Mouse (Mus musculus) cerebellum, postnatal 14 days (tissue): ENCODE measurements around the gene Lactb.
A peak's percentile ranks its signal among the peaks of the same experiment; 100 is the strongest.

ENCODE experiments used
- DNase-seq, 2 experiments: peaks; one replicate each; pipeline ENCODE4 v3.0.0; 2021; ENCODE audit warnings: mixed read lengths in 2 of 2

Lactb gene

DNA sequence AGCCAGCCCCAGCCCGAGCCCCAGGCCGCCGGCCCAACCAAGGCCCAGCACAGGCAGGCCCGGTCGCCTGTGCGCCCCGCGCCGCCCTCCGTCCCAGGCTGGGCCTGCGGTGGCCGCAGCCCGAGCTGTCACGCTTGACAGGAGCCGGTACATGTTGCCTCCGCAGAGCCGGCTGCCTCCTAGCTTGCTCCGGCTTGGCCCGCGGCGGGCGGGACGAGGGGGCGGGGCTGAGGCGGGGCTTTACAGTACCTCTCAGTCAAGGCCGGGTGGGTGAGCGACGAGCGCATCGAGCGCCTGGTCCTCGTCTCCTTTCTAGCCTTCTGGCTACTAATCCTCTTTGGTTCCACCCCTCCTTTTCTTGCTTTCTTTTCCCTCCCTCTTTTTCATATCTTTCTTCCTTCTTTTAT, at the start of gene Lactb:
Lactb (minus strand) TSS at position 246 of the 407 bp plus-strand sequence.
- DNase-seq = peak; percentile 97

DNA sequence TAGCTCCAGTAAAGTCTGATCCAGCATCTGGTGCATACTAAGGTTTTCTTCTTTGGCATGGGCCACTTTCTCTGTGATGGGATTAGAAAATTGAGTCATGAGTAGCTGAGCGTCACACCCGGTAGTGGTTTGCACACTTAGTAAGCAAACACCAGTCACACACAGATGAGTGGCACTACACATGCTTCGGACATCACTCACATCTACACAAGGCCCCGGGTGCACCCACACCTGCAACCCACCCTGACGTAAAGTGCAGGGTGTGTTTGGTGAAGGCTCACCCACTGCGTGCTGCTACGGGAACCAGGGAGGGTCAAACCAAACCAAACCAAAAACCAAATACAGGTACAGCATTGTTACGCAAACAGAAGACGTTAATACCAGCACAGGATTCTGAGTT, 48.1 kb upstream of the Lactb start:
- DNase-seq = no peak

DNA sequence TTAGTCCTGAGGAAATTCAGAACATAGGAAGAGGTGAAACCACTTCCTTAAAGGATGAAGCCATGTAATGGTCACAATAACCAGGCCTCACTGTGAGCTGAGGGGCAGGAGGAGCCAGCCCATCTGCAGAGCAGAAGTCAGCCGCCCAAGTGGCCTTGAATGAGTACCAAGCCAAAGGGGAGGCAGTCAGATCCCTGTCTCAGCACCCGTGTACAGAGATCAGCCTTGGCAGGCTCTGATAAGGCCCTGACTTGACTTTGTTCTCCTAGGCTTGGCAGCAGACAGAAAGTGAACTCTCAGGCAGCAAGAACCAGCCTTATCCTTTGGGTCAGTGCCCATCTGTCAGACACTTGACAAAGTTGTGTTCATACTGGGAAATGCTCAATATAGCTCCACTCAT, 44.8 kb upstream of the Lactb start:
- no peak for DNase-seq

DNA sequence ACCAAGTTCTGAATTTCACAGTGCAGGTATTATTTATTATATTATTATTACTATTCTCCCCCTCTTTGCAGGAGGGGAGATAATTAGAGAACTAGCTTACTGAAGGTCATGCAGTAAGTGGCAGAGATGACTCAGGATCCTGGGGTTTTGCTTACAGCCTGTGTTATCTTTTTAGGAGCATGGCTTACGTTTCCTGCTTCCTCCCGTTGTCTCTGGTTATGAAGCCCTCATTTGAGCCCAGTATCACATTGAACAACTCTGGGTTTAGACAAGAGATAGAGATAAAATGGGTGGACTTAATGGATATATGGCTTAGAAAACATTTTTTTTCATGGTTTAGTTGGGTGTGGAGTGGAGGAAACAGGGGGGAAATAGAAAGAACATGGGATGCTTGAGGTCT, 38.2 kb upstream of the Lactb start:
- no peak for DNase-seq

DNA sequence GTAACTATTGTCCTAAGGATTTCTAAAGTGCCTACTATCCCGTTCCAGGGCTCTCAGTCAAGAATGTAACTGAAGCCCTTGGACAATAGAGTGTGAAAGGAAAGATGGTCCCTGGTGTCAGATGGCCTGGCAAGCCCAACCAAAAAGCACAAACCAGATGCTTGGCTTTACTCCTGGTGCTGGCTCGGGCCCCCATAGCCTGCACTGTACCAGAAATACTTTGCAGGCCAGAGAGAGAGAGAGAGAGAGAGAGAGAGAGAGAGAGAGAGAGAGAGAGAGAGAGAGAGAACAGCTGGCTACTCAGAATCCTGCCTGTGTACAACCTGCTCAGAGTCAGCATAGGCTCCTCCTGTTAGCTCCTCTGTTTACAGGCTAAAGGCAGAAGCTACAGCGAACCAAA, 37.2 kb upstream of the Lactb start:
- DNase-seq = peak in 1 of 2 experiments; percentile 37

DNA sequence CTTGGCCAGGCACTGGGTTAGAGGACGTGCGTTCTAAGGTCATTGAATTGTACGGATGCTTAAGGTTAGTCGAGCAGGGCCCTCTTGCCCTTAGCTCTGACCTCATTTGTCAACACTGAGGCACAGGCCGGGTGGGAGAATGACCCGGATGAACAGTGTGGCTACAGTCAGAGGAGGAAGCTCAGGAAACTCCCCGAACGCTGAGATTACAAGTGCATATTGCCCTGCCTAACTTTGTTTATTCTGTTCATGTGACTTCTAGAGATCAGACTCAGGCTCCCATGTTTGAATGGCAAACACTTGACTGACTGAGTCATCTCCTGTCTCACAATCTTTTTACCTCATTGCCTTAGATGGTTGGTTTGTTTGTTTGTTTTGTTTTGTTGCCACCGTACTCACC, 36.2 kb upstream of the Lactb start:
- DNase-seq = no peak

DNA sequence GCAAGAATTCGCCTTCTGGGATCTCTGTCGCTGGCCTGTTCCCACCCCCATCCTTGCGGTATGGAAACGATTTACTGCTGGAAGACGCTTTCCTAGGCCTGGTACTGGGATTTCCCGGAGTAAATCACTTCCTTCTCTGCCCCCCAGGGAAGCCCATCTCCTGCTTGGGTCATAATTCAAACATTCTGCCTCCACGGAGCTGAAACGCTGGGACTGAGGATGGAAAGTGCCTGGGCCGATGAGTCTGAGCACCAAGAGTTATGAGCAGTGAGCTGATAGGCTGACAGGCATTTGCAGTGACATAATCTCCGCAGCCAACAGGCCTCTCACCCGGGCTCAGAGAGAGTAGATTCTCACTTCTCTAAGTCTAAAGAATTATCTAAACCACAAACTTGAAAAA, 33.5 kb upstream of the Lactb start:
- DNase-seq = no peak

DNA sequence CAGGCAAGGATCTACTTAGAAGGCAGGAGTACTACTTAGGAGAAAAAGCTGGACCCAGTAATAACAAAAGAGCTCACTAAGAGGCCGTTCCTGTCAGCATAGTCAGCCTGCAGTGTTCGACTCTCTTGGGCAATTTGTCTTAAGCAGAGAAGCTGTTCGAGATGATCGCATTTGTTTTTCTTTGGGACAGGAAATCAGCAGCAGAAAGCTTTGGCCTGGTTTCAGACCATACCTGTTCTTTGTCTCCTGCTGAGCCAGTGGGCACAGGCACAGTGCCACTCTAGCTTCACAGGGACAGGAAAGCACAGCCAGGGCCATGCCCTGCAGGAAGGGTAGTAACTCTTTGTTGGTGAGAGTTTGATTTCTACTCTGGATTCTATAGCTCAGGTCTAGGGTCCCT, 31.1 kb upstream of the Lactb start:
- DNase-seq = peak in 1 of 2 experiments; percentile 27

DNA sequence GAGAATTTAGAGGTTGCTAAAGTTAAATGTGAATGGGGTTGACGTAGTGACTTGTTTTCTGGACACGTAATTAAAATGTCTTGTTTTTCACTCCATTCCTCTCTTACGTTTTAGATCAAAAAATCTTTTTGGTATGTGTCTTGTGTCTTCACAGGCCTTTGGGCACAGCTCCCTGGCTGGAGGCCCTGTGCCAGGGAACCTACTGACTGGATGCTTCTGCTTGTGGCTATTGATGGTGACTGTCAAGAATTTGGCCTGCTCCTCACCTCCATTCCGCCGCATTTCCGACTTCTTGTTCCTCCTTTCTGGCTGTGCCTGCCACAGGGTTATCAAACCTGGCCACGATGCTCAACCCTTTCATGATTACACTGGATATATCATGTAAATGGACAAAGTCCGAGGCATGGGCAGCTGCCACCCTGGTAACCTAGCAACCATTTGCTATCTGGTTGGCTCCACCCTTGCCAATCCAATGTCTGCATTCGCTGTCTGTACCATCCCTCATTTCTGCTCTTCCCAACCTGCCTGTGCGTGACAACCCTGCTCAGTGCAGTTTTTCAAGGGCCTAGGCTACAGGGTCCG, 30.0 kb upstream of the Lactb start:
- DNase-seq = peak; percentile 89

DNA sequence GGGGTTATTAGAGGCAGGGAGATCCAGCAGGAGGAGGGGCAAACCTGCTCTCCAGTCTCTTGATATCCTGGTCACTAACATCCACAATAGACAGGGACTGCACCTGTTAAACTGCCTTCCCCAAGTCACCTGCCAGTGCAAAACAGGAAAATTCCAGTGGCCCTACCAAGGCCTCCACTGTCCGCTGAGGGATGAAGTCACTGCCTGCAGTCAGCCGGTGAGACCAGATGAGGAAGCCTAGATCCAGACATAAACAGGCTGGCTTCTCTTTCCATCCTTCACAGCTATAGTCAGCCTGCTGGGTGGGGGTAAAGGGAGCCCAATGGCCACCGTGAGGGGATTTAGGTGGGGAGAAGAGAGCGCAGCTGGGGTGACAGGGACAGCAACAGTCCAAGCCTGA, 28.4 kb upstream of the Lactb start:
- DNase-seq = no peak

DNA sequence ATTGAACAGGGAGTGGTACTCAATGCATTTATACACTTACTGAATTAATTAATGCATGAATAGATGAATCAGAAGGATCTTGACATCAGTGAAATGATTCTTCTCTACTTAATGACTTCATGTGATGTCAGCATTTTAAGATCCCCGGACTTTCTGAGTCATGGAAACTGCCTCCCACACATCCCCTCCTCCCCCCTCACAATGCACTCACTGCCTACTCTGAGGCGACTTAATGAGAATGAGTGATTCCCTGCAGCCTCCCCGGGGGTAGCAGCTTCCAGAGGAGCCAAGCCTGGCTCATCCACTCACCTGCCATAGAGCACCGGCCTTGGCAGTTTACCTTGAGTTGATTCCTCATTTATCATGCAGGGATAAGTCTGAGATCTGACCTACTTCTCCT, 27.9 kb upstream of the Lactb start:
- DNase-seq = peak; percentile 16 to 22

DNA sequence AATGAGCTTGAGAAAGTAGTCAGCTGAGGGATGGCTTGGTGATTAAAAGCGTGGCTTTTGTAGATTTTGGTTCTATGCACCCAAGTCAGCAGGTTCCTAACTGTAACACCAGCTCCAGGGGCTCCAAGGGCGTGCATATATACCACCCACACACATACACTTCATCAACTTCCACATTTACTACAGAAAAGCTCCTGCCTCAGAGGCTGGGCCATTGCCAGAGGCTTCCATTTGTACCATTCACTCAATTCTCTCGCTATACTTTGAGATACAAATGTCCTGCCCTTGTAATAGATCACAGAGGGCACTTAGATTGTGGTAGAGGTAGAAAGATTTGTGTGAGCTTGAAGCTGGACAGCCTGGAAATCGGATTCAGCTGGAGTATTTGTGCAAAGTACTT, 26.2 kb upstream of the Lactb start:
- DNase-seq = peak in 1 of 2 experiments; percentile 15

DNA sequence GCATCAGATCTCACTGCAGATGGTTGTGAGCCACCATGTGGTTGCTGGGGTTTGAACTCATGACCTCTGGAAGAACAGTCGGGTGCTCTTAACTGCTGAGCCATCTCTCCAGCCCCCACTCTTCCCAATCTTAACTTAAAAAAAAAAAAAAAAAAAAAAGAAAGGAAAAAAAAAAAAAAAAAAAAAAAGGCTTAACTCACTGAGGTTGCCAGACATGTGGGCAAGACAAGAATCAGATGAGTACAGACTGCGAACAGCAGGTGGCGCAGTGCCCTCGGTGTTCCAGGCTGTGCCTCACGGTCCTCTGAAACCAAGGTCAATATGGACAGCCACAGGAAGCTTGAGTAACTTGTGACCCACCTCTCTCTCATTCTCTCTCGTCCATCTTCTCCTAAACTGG, 25.8 kb upstream of the Lactb start:
- DNase-seq = peak; percentile 88 to 89

DNA sequence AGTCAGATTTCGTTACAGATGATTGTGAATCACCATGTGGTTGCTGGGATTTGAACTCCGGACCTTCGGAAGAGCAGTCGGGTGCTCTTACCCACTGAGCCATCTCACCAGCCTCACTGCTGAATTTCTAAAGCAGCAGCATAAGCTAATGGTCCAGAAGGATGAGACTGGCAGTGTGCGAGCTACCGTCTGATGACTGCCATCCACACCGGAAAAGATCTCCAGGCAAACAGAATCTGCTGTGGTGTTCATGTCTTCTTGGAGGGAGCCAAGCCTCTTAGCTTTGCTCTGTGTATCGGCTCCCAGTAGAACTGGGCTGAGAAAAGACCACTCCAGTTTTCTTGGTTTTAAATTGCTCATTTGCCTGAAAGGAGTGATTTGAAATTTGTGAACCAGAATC, 24.4 kb upstream of the Lactb start:
- DNase-seq = no peak

DNA sequence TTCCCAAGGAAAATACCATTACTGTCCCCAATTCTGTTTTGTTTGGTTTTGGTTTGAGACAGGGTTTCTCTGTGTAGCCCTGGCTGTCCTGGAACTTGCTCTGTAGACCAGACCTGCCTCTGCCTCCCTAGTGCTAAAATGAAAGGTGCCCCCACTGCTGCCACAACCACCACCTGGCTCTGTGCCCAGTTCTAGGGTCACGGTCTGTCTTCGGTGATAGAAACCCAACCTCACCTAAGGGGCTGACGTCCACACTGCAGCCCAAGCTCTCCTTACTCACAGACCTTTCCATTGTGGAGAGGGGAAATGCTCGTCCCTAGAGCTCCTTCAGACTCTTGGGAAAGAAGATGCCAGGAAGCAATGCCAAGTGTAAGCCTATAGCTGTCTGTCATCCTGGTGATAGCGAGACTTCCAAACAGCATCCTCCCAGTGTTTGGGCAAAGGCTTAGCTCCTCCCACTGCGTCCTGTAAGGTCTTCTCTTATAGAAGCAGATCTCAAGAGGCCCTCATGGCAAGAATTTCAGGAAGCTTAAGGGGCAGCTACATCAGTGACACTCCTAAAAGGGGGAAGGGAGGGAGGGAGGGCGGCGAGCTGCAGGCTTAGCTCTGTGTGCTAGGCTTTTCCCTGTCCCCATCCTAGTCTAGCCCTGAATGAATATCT, 16.6 kb upstream of the Lactb start:
- no peak for DNase-seq

DNA sequence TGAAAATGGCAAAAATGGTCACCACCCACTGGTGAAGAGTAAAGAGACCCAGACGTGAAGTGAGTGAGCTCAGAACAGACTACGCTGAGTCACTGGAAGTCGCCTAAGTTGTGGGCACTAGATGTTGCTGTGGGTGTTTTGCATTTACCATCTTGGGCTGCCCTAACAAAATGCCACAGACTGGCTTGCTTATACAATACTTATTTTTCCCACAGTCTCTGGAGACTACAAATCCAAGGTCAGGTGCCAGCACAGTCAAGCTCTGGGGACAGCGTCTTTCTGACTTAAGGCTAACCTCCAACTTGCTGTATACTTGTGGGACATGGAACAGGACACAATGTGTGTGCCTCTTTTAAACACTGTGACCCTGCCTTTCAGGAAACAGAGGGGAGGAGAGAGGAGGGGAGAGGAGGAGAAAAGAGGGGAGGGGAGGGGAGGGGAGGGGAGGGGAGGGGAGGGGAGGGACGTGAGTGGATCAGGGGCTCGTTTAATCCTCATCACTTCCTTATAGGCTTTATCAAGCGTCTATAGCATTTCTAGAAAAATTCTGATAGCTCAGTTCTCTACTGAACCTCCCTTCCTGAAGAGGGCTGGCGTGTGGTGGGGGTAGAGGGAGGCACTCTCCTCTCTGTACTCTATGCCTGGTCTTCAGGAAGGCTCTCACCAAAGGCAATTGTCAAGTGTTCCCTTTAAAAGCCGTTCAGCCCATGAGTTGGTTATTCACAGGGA, 15.9 kb upstream of the Lactb start:
- no peak for DNase-seq

DNA sequence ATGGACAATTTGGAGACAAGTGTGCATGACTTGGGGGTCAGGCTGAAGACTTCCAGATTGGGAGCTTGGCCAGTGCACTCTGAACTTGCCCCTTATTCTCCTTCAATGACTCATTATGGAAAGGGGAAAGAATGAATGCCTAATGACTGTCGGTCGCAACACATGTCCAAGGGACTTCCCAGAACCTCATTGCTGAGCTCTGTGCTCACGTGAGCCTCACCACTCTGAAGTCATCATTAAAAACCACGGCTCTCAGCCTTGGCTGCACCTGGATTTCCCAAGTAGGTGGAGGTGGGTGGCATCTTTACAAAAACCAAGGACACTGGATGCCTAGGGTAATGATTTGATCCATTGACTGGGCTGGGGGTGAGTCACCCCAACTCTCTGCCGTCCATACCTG, 14.8 kb upstream of the Lactb start:
- DNase-seq = no peak

DNA sequence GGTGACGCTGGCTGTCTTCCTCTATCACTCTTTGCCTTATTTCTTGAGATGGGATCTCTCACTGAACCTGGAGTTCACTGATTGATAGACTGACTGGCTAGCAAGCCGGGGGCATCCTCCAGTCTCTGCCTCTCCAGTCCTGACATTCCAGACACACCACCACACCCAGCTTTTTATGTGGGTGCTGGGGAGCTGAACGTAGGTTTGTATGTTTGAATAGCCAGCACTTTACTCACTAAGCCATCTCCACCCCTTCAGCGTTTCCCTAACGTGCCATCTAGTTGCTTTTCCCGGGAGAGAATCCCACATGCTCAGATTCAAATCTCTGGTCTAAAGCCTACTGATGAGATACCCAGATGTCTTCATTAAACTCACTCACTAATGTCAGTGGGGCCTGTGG, 14.3 kb upstream of the Lactb start:
- no peak for DNase-seq

DNA sequence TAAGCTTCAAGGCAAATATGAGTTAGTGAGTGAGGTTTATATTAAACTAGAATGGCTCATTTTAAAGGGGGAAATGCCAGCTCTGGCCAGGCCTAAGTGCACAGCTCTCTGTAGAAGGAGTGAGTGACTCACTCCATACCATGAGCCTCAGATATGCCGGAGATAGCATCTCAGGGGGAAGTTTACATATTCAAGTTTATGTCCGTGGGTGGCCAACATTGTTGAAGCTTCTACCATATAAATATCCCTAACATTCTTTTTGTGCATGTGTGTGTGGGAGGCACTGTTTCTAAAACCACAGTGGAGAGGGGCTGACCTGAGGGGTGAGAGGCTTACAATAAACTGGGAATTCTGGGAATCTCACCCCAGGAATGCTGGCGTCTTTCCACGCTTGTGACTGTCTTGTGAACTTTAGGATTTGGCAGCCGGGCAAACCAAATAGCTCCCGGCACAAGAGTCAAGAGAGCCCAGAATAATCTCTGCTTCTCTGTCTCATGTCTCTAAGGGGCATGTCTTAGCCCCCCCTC, 13.7 kb upstream of the Lactb start:
- no peak for DNase-seq

DNA sequence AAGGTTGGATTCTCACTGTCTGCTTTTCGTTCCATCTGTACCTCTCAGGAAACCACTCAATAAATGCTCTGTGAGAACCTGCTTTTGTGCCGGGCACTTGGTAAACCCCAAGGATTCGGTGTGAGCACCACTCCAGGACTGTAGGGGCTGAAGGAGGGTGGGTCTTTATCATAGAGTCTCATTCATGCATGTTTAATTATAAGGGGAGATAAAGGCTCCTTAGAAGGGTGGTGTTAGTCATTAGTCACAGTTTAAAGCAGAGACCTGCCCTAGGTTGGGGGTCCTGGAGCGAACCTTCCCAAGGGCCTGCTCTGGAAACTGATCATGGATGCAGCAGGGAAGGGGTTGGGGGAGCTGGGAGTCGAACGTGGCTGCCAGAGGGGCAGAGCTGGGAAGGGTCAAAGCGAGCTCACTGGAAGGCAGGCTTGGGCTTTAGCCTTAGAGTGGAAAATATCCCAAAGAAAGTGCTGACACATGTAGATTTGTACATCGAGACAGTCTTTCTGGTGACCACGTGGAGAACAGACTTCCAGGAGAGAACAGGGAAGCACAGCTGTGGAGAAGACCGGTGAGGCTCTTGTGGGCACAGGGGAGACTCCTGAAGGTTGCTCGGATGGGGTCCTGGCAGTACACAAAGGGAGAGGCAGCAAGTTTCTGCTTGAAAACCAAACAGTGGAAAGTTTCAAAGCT, 13.1 kb upstream of the Lactb start:
- DNase-seq = no peak

DNA sequence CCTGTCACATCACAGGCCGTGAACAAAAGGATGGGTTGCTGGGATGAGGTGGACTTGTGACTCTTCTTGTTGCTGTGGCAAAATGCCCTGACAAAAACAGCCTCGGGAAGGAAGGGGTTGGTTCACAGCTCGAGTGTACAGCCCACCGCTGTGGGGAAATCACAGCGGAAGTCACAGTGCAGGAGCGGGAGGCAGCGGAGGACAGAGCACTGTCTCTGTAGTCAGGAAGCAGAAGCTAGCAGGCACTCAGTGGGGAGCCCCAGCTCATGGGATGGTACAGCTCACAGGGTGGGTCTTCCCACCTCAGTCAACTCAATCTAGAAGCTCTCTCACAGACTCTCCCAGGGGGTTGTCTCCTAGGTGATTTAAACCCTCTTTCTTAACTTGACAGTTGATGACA, 10.1 kb upstream of the Lactb start:
- no peak for DNase-seq

DNA sequence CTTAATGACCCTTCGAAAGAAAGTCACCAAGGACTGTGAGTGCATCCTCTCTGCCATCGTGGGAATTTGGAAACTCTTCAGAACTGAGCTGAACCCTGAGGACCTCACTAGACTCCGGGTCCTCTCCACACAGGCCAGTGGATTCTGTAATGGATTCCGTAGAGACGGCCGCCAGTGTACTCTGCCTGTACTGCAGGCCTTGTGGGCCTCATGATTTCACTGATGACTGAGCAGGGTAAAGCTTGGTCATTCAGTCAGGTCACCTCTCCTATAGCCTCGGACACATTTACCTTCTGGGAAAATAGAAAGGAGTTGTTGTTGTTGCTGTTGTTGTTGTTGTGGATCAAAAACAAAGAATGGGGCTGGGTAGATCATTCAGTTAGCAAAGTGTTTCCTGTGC, 6.8 kb upstream of the Lactb start:
- DNase-seq = no peak

DNA sequence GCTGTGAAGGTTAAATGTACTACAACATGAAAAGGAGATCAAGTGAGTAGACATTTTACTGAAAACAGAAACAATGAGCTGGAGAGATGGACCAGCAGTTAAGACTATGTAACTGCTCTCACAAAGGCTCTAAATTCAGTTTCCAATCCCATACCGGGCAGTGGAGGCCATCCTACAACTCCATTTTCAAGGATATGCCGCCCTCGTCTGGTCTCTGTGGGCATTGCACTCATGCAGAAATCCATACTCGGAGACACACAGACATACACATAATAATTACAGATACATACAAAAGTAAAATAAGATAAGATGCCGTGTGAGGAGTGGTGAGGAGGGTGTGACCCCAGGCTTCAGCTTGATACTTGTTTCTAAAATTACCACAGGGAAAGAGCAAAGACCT, 5.2 kb upstream of the Lactb start:
- DNase-seq = peak; percentile 67 to 86

DNA sequence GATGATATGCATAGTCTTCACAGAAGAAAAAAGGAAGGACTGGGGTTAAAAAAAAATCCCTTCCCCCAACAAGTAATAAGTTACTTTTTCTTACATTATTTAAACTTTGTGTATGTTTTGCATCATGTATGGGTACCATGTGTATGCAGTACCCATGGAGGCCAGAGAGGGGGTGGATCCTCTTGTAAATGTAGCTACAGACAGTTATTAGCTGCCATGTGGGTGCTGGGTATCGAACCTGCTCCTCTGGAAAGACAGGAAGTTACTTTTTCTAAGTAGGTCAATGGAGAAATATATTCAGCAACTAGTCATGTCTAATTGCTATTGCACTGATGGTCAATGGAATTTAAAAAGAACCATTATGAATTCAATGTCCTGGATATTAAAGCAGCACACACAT, 3.2 kb upstream of the Lactb start:
- DNase-seq = no peak
